Mouse (Mus musculus) liver, adult (tissue): ENCODE measurements around the gene Fes.

Experiments used
- GATA4 ChIP-seq: IDR thresholded peaks from 2 replicates; pipeline ENCODE4 v1.6.1; 2014; ENCODE audit warnings: mild to moderate bottlenecking, low read length; ENCODE audit not compliant: insufficient replicate concordance

Gene Fes

DNA sequence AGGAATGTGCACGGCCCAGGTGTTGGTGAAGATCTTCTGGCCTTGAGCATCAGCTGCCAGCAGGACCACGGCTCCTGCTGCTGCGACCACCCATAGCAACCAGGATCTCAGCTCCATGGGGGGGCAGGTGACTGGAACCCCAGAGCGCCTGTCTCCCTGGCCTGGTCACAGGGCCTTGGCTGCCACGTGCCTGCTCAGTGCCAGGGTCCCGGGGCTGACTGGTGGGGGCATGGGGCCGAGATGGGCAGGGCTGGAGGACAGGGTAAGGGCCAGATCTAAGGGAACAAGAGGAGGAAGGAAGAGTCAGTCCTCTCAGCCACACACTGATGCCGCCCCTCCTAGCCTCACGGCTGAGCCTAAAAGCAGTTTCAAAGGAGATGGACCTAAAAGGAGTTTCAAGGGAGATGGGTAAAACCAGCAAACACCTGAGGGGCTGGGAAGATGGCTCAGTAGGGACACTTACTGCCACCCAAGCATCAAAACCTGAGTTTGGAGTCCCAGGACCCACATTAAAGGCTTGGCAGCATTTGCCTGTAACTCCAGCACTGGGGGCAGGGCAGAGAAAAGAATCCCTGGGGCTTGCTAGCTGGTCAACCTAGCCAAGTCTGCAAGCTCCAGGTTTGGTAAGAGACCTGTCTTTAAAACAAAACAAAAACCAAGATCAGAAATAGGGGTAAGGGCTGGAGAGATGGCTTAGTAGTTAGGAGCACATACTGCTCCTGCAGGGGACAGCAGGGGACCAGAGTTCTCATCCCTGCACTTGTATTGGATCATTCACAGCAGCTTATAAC is 11.1 kb upstream of the Fes start:
- no peak for TF ChIP-seq GATA4

- TF ChIP-seq GATA4: no peak
These were observed 10.2 kb upstream of the Fes start for GRCm38 (mm10) chr7:80397986-80398385.

- TF ChIP-seq GATA4: no peak
These were observed 6.9 kb upstream of the Fes start for GRCm38 (mm10) chr7:80394600-80394999.

DNA sequence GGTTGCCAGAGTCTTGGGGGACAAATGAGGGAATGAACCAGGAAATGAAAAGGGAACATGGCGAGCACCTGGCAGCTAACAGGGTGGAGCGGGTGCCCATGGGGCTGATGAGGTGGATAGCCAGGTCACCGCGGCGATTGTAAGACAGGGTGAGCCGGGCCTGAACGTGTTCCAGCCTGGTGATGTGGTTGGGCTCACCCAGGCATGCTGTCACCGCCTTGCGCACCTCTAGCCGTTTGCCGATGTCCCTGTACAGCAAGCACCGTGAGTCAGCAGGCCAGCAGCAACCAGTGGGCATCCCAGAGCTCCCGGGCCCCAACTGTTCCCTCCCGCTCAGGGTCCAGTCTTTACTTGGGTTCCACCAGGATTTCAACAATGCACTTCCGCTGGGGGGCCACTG is 4.4 kb upstream of the Fes start:
- no peak for TF ChIP-seq GATA4

GRCm38 (mm10) chr7:80387033-80387632 is 613 bp downstream of the Fes start:
- no peak for TF ChIP-seq GATA4

GRCm38 (mm10) chr7:80386235-80386930 is 1.4 kb downstream of the Fes start:
- peak; percentile 35; the same call in 1 of the 2 replicates for TF ChIP-seq GATA4

DNA sequence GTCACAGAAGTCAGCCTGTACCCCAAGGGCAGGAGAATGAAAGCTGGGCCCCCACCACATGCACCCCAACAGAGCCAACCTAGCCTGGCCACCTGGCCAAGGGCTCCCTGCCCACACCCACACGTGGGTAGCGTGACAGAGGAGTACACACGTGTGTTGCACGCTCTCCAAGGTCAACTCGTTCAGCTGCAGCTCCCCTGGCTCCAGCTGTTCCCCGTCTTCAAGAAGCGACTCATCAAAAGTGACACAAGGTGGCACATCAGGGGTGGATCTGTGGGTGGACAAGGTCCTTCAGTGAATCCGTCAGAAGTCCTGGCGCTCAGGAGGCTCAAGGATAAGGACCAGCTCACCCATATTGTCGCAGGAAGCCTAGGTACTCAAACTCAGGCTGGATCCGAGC is 4.8 kb downstream of the Fes start:
- no peak for TF ChIP-seq GATA4

DNA sequence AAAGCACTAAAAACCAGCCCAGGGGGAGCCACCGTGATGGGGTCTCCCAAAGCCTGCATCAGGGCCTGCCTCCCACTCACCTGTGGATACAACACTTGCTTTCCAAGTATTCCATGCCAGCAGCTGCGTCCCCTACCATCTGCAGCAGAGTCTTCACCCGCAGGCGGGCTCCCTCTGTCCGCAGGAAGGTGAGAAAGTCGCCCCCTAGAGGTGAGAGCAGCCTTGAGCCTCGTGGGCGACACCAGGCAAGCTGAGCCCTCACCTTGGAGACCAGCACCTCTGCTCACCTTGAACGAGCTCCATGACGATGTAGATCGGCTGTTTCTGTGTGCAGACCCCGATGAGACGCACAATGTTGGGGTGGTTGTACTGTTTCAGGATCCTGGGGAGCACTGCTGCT is 8.2 kb downstream of the Fes start:
- no peak for TF ChIP-seq GATA4

DNA sequence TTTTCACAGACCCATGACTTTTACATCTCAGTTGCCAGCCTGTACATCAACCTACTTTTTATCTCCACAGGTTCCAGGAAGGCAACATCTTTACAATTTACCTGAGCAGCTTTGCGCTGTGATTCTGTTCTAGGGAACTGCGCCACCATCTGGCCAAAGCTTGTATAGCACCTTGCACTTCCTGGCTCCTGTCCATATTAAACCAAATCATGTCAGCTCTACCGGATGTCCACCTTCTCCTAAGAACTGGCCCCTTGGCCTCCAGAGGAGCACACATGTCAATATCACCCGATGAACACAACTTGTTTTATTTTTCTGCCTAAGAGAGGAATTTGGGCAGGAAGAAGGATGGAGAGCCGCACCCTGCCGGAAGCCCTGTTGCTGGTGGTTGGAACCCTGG is 10.3 kb downstream of the Fes start:
- no peak for TF ChIP-seq GATA4

GRCm38 (mm10) chr7:80376192-80376591 is 11.6 kb downstream of the Fes start:
- no peak for TF ChIP-seq GATA4

- no peak for TF ChIP-seq GATA4
These were observed 12.2 kb downstream of the Fes start for GRCm38 (mm10) chr7:80375376-80376039.

DNA sequence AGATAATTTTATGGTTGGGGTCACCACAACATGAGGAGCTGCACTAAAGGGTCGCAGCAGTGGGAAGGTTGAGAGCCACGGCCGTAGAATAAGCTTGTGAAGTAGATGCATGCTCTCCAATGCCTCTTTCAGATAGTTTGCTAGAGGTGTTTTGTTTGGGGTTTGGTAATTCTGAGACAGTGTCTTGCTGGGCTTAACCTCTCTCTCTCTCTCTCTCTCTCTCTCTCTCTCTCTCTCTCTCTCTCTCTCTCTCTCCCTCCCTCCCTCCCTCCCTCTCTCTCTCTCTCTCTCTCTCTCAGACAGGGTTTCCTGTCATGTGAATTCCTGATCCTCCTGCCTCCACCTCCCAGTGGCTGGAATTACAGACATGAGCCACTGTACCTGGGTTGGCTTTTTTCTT is 13.0 kb downstream of the Fes start:
- TF ChIP-seq GATA4: no peak

- no peak for TF ChIP-seq GATA4
These were observed 13.5 kb downstream of the Fes start for GRCm38 (mm10) chr7:80374280-80374679.

- TF ChIP-seq GATA4: no peak
These were observed 13.9 kb downstream of the Fes start for GRCm38 (mm10) chr7:80373850-80374249.

- TF ChIP-seq GATA4: no peak
These were observed 14.4 kb downstream of the Fes start for GRCm38 (mm10) chr7:80373352-80373751.

- no peak for TF ChIP-seq GATA4
These were observed 15.1 kb downstream of the Fes start for GRCm38 (mm10) chr7:80372667-80373066.

DNA sequence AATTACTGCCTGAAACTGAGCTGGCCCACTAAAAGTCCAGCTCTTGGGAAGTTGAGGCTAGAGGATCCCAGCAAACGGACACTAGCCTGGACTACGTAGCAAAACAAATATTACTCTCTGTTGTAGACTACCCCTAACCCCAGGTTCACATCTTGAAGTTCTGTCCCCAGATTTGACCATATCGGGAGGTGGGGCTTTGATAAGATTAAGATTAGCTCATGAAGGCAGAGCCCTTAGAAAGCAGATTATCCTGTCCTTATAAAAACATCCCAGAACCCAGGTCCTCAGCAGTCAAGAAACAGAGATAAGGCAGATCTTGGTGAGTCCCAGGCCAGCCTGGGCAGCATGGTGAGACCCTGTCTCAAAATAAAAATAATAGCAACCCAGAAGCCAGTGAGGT is 15.6 kb downstream of the Fes start:
- no peak for TF ChIP-seq GATA4
